Mouse (Mus musculus) CH12.LX (cell line): Measurements from ENCODE around the gene Mrtfb.

ENCODE experiments used
- CTCF ChIP-seq, 2 experiments: IDR thresholded peaks in 1 of 2; conservative IDR thresholded peaks in 1 of 2; 2 replicates each; pipeline ENCODE4 v1.5.1; 2011 to 2012; ENCODE audit warnings: low read depth in 2 of 2, low read length in 2 of 2, improper control_type of control experiment in 1 of 2, inconsistent platforms in 1 of 2, mild to moderate bottlenecking in 1 of 2, moderate library complexity in 1 of 2
- EP300 ChIP-seq: IDR thresholded peaks from 2 replicates; pipeline ENCODE4 v1.6.1; 2011; ENCODE audit warnings: low read length, improper control_type of control experiment
- MAFK ChIP-seq: IDR thresholded peaks from 2 replicates; pipeline ENCODE4 v1.6.1; 2011; ENCODE audit warnings: low read length, improper control_type of control experiment; ENCODE audit not compliant: insufficient replicate concordance
- MAX ChIP-seq: IDR thresholded peaks from 2 replicates; pipeline ENCODE4 v1.6.1; 2011; ENCODE audit warnings: low read length, improper control_type of control experiment
- MAZ ChIP-seq: IDR thresholded peaks from 2 replicates; pipeline ENCODE4 v1.6.1; 2012; ENCODE audit warnings: low read depth, mild to moderate bottlenecking, inconsistent platforms, low read length, improper control_type of control experiment, moderate library complexity
- PAX5 ChIP-seq: IDR thresholded peaks from 2 replicates; pipeline ENCODE4 v1.6.1; 2012; ENCODE audit warnings: low read length, inconsistent platforms, mixed read lengths
- POLR2A ChIP-seq: IDR thresholded peaks from 2 replicates; pipeline ENCODE4 v1.6.1; 2011; ENCODE audit warnings: low read depth, mild to moderate bottlenecking, improper control_type of control experiment, low read length
- RAD21 ChIP-seq: IDR thresholded peaks from 2 replicates; pipeline ENCODE4 v1.6.1; 2011; ENCODE audit warnings: low read depth, mild to moderate bottlenecking, low read length, improper control_type of control experiment, moderate library complexity
- SIN3A ChIP-seq: IDR thresholded peaks from 2 replicates; pipeline ENCODE4 v1.6.1; 2012; ENCODE audit warnings: low read length, improper control_type of control experiment, inconsistent platforms

DNA sequence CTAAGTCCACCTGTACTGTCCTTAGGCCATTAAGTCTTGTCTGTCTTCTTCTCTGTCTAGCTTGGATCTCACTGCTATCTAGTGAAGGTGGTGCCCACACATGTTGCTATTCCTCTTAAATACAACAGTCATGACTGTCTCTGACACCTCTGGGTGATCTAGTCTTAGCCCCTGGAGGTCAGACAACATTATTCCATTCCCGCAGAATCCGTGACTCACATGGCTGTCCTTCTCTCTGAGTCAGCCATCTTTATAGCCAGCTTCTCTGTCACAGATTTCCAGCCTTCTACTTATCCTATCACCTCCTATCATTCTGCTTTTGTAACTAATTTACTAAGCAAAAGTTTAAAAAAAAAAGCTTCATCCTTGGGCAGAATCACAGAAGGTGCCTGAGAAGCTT is 125.5 kb downstream of the Mrtfb start:
- TF ChIP-seq MAZ (no peak), PAX5 (no peak), POLR2A (no peak), MAFK (no peak), EP300 (no peak), CTCF (conservative IDR thresholded peaks at IDR 0.05 in 1 of 2, IDR thresholded peaks at IDR 0.05 in 1 of 2; ENCODE audit: low read depth in 2 of 2, low read length in 2 of 2) (no peak), RAD21 (no peak), MAX (no peak), SIN3A (no peak)
